Mouse (Mus musculus): ENCODE results near the gene P4ha2. TPM values are rescaled to one million over a fixed set of nuclear protein-coding genes. Genes with fewer than 3 reads are reported as not detected.

The P4ha2 gene
- polyA plus RNA-seq, 1 experiment from 2014 or later, result 47.4 TPM

DNA sequence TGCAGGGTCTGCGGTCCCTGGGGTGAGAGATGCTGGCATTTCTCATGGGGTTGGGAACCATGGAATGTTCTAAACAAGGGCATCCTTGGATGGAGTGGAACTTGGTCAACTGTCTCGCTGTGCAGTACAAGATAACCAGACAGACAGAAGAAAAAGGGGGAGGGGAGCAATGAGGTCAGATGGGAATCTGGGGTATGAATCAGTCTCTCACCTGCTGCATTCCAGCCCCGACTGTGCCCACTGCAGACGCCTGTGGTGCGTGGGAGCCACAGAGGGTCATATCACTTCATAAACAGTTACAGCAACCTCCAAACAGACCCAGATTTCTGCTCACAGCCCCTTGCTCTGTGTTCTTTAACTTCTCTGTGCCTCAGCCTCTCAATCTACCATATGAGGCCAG is 33.5 kb upstream of the P4ha2 start:
- H3K4me3 ChIP-seq (ENCODE audit: low read length), result no peak overlapping the region
- no peak overlapping the region for H3K4me2 ChIP-seq (ENCODE audit: low read depth, low read length)
- no peak for ATAC-seq (ENCODE audit: low read depth)
- no peaks in the 10 kb centered on the region for H3K36me3 ChIP-seq (ENCODE audit: control insufficient read depth, insufficient read depth, low read length)
- H3K27me3 ChIP-seq (ENCODE audit: control insufficient read depth, insufficient read depth, low read depth, low read length), result peaks cover 5% of the 10 kb centered on the region; the same call in 1 of the 2 replicates
- peaks cover 28% of the 10 kb centered on the region for H3K4me1 ChIP-seq (replicated peaks; ENCODE audit: control insufficient read depth, insufficient read depth, low read length)
- no peak overlapping the region for H3K27ac ChIP-seq (ENCODE audit: low read length)
- no peaks in the 10 kb centered on the region for H3K9me3 ChIP-seq (ENCODE audit: control insufficient read depth, low read length)
- WGBS, result 62% methylated on average over 5 of the region's 5 CpGs
- H3K9ac ChIP-seq (ENCODE audit: low read length), result no peak overlapping the region

DNA sequence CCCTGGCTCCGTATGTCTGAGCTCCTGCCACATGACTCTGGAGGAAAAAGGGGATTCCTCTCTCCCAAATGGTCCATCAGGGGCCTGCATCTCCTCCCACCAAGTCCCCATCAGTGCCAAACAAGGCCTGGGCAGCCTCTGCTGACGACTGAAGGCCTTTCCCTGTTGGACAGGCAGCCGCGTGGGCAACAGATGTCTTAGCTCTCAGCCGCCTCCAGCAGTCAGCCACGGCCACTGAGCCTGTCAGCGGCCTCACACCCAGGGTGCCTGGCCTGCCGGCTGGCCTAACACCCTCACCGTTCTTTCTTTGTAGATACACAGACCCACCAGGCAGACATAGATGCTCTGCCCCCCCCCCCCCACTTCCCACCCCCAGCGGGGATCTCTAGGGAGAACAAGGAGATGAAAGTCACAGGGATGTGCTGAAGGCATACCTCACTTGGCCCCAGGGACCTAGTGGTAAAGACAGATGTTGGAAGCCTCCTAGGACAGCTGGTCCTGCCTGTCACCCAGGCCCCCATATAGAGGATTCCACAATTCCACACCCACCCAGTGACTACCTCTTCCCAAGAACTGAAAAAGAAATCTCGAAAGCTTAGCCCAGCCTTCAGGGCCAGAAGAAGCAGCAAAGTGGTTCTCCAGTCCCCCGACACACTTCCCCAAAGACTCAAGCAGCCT is 32.4 kb upstream of the P4ha2 start:
- Histone ChIP-seq H3K9ac (ENCODE audit: low read length) (no peak overlapping the region; the same call in 1 of the 2 replicates), H3K9me3 (ENCODE audit: control insufficient read depth, low read length) (no peaks in the 10 kb centered on the region), H3K4me2 (ENCODE audit: low read depth, low read length) (peak overlapping the region; percentile 22; the same call in 1 of the 2 replicates), H3K4me1 (replicated peaks; ENCODE audit: control insufficient read depth, insufficient read depth, low read length) (peaks cover 23% of the 10 kb centered on the region), H3K4me3 (ENCODE audit: low read length) (peak overlapping the region; percentile 56; the same call in 1 of the 2 replicates), H3K36me3 (ENCODE audit: control insufficient read depth, insufficient read depth, low read length) (no peaks in the 10 kb centered on the region), H3K27ac (ENCODE audit: low read length) (no peak overlapping the region), H3K27me3 (ENCODE audit: control insufficient read depth, insufficient read depth, low read depth, low read length) (peaks cover 5% of the 10 kb centered on the region; the same call in 1 of the 2 replicates)
- 32% methylated on average over 11 of the region's 12 CpGs for WGBS
- peak; percentile 80 for ATAC-seq (ENCODE audit: low read depth)

DNA sequence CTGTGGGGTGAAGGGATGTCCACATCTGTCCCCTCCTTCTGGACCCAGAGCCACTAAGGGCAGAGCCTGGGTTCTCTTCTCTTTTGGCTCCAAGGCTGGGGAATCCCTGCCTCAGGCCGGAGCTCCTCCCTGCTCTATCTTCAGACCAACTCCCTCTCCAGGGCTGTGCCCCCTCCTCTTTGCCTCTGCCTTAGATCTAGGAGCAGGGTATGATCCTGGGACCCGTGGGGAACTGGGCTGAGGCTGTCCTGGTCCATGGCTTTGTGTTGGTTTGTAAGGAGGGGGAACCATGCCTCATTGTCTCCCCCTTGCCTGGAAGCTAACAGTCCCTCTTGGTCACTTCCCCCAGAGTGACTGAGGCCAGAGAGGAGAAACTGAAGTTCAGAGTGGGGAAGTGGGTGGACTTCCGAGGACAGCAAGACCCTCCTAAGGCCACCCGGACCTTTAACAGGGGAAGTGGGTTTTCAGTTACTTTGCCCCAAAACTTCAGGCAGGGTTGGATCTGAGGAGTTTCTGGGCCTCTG is 31.8 kb upstream of the P4ha2 start:
- Histone ChIP-seq H3K9ac (ENCODE audit: low read length) (no peak overlapping the region), H3K4me3 (ENCODE audit: low read length) (peak overlapping the region; percentile 56), H3K36me3 (ENCODE audit: control insufficient read depth, insufficient read depth, low read length) (no peaks in the 10 kb centered on the region), H3K4me1 (replicated peaks; ENCODE audit: control insufficient read depth, insufficient read depth, low read length) (peaks cover 24% of the 10 kb centered on the region), H3K27ac (ENCODE audit: low read length) (no peak overlapping the region), H3K4me2 (ENCODE audit: low read depth, low read length) (peak overlapping the region; percentile 95), H3K9me3 (ENCODE audit: control insufficient read depth, low read length) (no peaks in the 10 kb centered on the region), H3K27me3 (ENCODE audit: control insufficient read depth, insufficient read depth, low read depth, low read length) (peaks cover 5% of the 10 kb centered on the region; the same call in 1 of the 2 replicates)
- ATAC-seq (ENCODE audit: low read depth), result 0 out of 2 replicates have a peak, but pooled peaks have one; percentile 1
- WGBS, result 31% methylated on average over 4 of the region's 4 CpGs

DNA sequence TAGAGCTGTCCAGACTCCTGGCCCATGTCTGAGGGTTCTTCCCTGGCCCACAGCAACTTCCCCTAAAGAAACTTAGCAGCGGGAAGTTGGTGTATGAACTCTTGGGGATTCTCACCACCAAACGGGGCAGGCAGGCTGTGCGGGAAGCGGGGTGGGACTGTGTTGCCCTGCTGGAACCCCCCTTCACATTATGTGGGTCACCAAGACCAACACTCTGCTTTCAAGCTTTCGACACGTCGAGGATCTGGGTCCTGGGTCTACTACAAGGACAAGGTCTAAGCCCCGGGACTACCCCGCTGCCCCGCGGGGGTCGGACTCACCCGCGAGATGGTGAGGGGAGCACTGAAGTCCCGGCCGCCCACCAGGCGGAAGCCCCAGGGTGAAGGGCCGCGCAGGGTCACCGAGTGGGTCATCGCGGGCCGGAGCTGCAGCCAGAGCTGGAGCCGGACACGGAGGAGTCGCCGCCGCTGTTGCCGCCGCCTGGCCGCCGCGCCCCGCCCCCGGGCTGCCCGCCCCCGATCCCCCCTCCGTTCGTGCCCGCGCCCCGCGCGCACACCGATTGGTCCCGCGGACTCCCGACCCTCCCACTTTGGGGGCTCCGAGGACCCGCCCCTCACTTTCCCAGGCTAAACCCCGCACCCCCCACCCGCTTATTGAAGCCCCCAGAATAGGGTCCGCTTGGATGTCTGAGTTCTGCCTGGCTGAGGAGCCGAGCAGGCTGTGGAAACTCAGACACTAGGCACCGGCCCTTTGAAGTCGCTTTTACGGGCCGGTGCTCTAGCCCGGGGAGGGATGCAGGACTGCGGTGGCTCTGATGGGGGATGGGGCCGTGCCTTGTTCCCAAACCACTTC is 31.1 kb upstream of the P4ha2 start, which contains the start of gene Pdlim4:
Pdlim4 (minus strand) TSS at position 495 of the 852 bp plus-strand sequence.
- peaks cover 5% of the 10 kb centered on the region; the same call in 1 of the 2 replicates for H3K27me3 ChIP-seq (ENCODE audit: control insufficient read depth, insufficient read depth, low read depth, low read length)
- no peaks in the 10 kb centered on the region for H3K9me3 ChIP-seq (ENCODE audit: control insufficient read depth, low read length)
- no peak within 1 kb of the TSS for H3K27ac ChIP-seq (ENCODE audit: low read length)
- H3K4me3 ChIP-seq (ENCODE audit: low read length), result peak within 1 kb of the TSS; percentile 56
- no peaks in the 10 kb centered on the region for H3K36me3 ChIP-seq (ENCODE audit: control insufficient read depth, insufficient read depth, low read length)
- peak within 1 kb of the TSS; percentile 95 for H3K4me2 ChIP-seq (ENCODE audit: low read depth, low read length)
- WGBS, result 2% methylated on average over 43 of the region's 61 CpGs
- ATAC-seq (ENCODE audit: low read depth), result peak; percentile 37
- peaks cover 26% of the 10 kb centered on the region for H3K4me1 ChIP-seq (replicated peaks; ENCODE audit: control insufficient read depth, insufficient read depth, low read length)
- H3K9ac ChIP-seq (ENCODE audit: low read length), result peak within 1 kb of the TSS; percentile 74

DNA sequence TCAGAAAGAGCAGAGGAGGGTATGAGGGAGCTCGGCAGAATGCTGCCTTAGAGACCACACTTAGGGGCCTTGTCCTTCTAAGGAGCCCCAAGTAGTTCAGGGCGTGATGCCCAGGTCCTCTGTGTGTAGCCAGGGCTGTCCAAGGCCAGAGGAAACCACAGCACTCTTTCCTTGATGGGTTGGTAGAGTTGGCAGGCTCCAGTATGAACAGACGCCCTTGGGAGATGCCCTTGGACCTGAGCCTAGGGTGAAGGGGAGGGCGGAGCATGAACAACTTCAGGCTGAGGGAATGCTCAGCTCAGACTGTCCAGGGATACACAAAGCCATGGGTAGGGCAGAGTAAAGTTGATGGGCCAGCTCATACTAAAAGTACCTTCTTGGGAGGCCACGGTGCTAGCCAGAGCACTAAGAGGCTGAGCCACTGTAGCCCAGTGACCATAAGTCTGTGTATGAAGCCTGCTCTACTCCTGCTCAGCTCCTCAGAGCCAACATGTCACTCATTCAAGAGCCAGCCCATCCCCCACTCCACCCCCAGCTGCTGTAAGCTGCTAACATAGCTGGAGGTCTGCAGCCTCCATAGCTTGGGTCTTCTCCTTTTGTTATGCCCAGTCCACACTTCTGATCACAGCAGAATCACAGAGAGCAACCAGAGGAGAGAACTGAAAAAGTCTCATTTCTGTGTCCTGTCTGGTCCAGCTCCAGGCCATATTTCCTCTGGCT is 28.0 kb upstream of the P4ha2 start:
- H3K36me3 ChIP-seq (ENCODE audit: control insufficient read depth, insufficient read depth, low read length), result no peaks in the 10 kb centered on the region
- H3K4me2 ChIP-seq (ENCODE audit: low read depth, low read length), result no peak overlapping the region
- H3K9me3 ChIP-seq (ENCODE audit: control insufficient read depth, low read length), result no peaks in the 10 kb centered on the region
- ATAC-seq (ENCODE audit: low read depth), result no peak
- H3K4me1 ChIP-seq (replicated peaks; ENCODE audit: control insufficient read depth, insufficient read depth, low read length), result peaks cover 21% of the 10 kb centered on the region
- H3K27ac ChIP-seq (ENCODE audit: low read length), result no peak overlapping the region
- no peak overlapping the region for H3K9ac ChIP-seq (ENCODE audit: low read length)
- no peak overlapping the region for H3K4me3 ChIP-seq (ENCODE audit: low read length)
- 81% methylated on average over 5 of the region's 5 CpGs for WGBS
- H3K27me3 ChIP-seq (ENCODE audit: control insufficient read depth, insufficient read depth, low read depth, low read length), result peaks cover 5% of the 10 kb centered on the region; the same call in 1 of the 2 replicates

DNA sequence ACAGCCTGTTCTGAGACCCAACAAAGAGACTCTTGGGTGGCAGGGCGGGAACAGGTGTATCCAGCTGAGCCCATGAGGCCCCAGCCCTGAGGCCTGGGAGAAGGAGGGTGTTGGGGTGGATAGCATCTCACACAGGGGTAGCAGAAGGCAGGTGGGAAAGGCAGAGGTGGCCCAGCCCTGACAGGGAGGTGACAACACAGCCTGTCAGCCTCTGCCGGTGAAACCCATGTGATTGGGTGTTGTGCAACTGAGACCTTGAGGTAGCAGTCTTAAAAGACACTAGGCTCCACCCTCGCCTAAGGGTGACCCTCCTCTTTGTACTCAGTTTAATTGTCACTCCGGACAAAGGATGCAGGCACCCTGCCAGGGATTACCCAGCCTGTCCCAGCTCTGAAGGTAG is 26.6 kb upstream of the P4ha2 start:
- no peak overlapping the region for H3K9ac ChIP-seq (ENCODE audit: low read length)
- peaks cover 15% of the 10 kb centered on the region for H3K4me1 ChIP-seq (replicated peaks; ENCODE audit: control insufficient read depth, insufficient read depth, low read length)
- no peaks in the 10 kb centered on the region for H3K36me3 ChIP-seq (ENCODE audit: control insufficient read depth, insufficient read depth, low read length)
- 31% methylated on average over 4 of the region's 4 CpGs for WGBS
- H3K27me3 ChIP-seq (ENCODE audit: control insufficient read depth, insufficient read depth, low read depth, low read length), result peaks cover 3% of the 10 kb centered on the region; the same call in 1 of the 2 replicates
- H3K4me3 ChIP-seq (ENCODE audit: low read length), result no peak overlapping the region
- ATAC-seq (ENCODE audit: low read depth), result no peak
- no peaks in the 10 kb centered on the region for H3K9me3 ChIP-seq (ENCODE audit: control insufficient read depth, low read length)
- H3K27ac ChIP-seq (ENCODE audit: low read length), result no peak overlapping the region
- no peak overlapping the region for H3K4me2 ChIP-seq (ENCODE audit: low read depth, low read length)

DNA sequence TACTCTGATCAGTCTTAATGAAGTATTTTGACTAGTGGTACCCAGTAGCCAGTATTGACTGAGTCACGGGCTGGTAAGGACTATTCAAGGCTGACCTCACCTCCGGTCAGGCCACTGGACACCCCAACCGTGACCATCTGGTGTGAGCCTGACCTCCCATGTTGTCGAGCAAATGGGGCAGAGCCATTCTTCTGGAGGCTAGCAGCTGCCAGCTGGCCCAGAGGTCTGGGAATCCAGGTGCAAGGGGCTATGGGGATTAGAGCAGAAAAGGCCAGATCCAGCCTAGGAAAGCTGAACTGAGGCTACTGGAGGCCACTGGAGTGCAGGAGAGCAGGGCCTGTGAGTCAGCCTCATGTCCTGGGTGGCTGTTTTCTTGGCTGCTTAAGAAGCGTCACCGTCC is 24.5 kb upstream of the P4ha2 start:
- no peaks in the 10 kb centered on the region for H3K27me3 ChIP-seq (ENCODE audit: control insufficient read depth, insufficient read depth, low read depth, low read length)
- no peak overlapping the region for H3K9ac ChIP-seq (ENCODE audit: low read length)
- no peak overlapping the region for H3K4me3 ChIP-seq (ENCODE audit: low read length)
- WGBS, result 84% methylated on average over 6 of the region's 6 CpGs
- ATAC-seq (ENCODE audit: low read depth), result no peak
- no peak overlapping the region for H3K4me2 ChIP-seq (ENCODE audit: low read depth, low read length)
- H3K36me3 ChIP-seq (ENCODE audit: control insufficient read depth, insufficient read depth, low read length), result no peaks in the 10 kb centered on the region
- peaks cover 5% of the 10 kb centered on the region; the same call in 1 of the 2 replicates for H3K4me1 ChIP-seq (replicated peaks; ENCODE audit: control insufficient read depth, insufficient read depth, low read length)
- no peak overlapping the region for H3K27ac ChIP-seq (ENCODE audit: low read length)
- no peaks in the 10 kb centered on the region for H3K9me3 ChIP-seq (ENCODE audit: control insufficient read depth, low read length)

DNA sequence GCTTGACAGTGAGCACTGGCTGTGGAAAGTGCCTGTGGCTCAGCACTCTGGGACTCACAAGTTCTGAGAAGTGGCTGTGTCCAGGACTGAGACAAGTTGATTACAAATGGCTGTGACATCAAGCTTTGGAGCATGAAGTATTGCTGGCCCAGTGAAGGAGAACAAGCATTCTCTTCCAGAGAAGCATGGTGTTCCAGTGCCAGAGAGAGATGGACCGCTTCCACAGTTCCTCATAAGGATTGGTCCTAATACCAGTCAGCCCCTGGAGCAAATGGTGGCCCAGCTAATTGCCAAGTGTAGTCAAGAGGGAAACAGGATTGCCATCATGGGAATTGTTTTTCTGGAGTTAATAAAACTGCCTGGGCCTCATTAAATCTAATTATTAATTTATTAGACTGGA is 23.8 kb upstream of the P4ha2 start:
- ATAC-seq (ENCODE audit: low read depth), result no peak

More for the DNA sequence above, 23.8 kb upstream of the P4ha2 start:
- H3K4me2 ChIP-seq (ENCODE audit: low read depth, low read length), result no peak overlapping the region
- peaks cover 5% of the 10 kb centered on the region; the same call in 1 of the 2 replicates for H3K4me1 ChIP-seq (replicated peaks; ENCODE audit: control insufficient read depth, insufficient read depth, low read length)
- no peak overlapping the region for H3K9ac ChIP-seq (ENCODE audit: low read length)
- no peaks in the 10 kb centered on the region for H3K36me3 ChIP-seq (ENCODE audit: control insufficient read depth, insufficient read depth, low read length)
- 95% methylated on average over 1 of the region's 1 CpGs for WGBS
- H3K27ac ChIP-seq (ENCODE audit: low read length), result no peak overlapping the region
- H3K9me3 ChIP-seq (ENCODE audit: control insufficient read depth, low read length), result no peaks in the 10 kb centered on the region
- no peak overlapping the region for H3K4me3 ChIP-seq (ENCODE audit: low read length)
- no peaks in the 10 kb centered on the region for H3K27me3 ChIP-seq (ENCODE audit: control insufficient read depth, insufficient read depth, low read depth, low read length)
